Mouse (Mus musculus) CD4-positive, CD25-positive, alpha-beta regulatory T cell, adult 4 months (primary cell): ENCODE measurements around the gene Mff. TPM values are rescaled to one million over a fixed set of nuclear protein-coding genes. Genes with fewer than 3 reads are reported as not detected.
A peak's percentile ranks its signal among the peaks of the same experiment; 100 is the strongest.

Source experiments
- ATAC-seq: one replicate; pipeline ENCODE4 v1.8.0; 2017
- polyA plus RNA-seq, 2 experiments: library from polyadenylated mRNA; unstranded; fragments of 100-300 nt; shearing (Covaris generic); gene quantifications; one replicate each; pipeline ENCODE4 v1.2.1; 2017

Gene Mff
- polyA plus RNA-seq, 2 experiments from 2014 or later, result 82.4 to 102 TPM

DNA sequence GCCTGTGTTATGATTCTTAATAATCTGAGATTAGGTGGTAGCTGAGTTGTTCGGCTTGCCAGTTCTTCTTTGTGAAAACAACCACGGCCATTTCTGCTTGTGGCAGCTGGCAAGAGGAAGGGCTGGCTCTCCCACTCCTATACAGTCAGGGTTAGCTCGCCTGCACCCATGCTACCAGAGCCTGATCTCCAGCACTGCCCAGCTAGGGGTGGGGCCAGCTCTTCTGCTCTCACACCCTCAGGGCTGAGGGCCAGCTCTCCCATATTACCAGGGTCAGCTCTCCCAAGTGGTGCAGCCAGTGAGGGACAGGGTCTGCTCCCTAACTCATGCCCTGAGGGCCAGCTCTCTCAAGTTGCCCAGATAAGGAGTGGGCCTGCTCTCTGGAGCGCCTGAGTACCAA lies 47.7 kb downstream of the Mff start:
- ATAC-seq, result no peak

DNA sequence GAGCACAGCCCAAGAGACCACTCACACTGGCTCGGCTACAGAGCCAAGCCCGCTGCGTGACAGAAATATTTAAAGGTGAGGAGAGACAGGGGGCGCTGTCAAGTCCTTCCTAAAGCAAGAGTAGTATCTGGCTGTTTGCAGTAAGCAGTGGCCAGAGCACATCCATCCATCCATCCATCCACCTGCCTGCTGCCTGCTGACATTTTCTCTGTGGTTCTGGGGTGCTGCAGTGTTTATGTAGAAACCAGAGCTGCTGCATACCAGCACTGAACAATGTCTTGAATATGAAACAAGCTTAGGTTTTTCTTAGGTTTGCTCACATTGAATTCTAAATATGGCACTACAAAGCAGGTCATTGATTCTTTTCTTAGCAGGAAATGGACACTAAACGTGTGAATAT lies 48.5 kb downstream of the Mff start:
- no peak for ATAC-seq

GRCm38 (mm10) chr1:82775293-82775692 lies 50.6 kb downstream of the Mff start:
- no peak for ATAC-seq

GRCm38 (mm10) chr1:82779388-82779966 lies 54.8 kb downstream of the Mff start:
- no peak for ATAC-seq

GRCm38 (mm10) chr1:82783559-82783958 lies 58.9 kb downstream of the Mff start:
- ATAC-seq, result no peak

DNA sequence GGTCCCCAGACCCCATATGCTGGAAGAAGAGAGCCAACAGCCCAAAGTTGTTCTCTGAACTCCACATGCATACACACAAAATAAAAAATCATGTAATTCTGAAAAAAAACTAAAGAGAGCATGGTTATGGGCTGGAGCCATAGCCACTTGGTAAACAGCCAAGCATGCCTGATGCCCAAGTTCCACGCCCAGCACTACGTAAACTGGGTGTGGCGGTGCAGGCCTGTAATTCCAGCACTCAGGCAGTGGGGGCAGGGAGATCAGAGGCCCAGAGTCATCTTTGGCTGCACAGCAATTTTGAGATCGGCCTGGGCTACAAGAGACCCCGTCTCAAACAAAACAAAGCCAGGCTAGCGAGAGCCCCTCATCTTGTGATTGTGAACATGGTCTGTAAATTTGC lies 60.9 kb downstream of the Mff start:
- ATAC-seq, result no peak

DNA sequence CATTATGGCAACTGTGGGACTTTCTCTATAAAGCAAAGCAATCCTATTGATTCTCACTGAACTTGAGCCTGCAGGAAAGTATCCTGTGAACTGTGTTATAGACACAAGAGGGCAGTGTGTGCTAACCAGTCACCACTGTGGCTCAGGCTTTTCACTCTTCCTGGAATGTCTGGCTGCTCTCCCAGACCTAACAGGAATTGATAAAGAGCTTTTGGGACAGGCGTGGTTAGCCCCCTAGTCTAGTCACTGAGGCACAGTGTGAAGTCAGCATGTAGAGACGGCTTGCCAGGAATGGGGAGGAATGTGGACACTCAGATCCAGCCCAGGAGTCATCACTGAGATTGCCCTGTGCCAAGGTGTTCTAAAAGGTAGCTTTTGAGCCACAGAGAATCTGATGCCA lies 62.7 kb downstream of the Mff start:
- ATAC-seq, result peak; percentile 94

DNA sequence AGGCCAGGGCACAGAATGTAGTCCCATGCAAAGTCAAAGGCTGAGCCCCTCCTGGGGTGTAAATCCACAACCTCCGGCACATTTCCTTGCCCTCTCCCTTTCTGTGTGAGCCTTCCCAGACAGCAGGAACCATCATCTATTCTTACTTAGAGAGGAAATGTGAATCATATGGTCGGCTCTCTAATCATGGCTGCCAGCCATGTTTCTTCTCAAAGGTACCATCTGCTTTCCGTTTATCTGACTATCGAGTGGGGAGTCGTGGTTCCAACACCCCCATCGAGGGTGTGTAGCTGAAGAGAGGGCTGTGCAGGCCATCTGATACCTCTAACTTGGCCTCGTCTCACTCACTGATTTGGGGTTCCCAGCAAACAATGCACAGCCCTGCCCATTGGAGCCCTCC lies 63.4 kb downstream of the Mff start:
- ATAC-seq, result no peak

GRCm38 (mm10) chr1:82791105-82791504 lies 66.4 kb downstream of the Mff start:
- ATAC-seq, result no peak

DNA sequence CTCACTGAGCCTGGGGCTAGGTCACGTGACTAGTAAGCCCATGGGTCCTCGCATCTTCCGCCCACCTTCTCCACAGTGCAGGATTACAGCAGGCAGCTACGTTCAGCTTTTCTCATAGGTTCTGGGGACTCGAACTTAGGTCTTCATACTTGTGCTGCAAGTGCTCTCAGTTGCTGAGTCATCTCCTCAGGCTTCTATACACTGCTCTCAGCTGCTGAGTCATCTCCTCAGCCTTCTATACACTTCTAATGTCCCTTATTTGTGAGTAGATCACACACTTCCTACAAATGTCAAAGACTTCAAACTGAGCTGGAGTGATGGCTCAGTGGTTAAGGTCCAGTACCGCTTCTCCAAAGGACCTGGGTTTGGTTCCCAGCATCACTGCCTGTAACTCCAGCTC lies 67.5 kb downstream of the Mff start:
- no peak for ATAC-seq

- ATAC-seq, result no peak
These were observed 68.4 kb downstream of the Mff start for GRCm38 (mm10) chr1:82793110-82793509.

DNA sequence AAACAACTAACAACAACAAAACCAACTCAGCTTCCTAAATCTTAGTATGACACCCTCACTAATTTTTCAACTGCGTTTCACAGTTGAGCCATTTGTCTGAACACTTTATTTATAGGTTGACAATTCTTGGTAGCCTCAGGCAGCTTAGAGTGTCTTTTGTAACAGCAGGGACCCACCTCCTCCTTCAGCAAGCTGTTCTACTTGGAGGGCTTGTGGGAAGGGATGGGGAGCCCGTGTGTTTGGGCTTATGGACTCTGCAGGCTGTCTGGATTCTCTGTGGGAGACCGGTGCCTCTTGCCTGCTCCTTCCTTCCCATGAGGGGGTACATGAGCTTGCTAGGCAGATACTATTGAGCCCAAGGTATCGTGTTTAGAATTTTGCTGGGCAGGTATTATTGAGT lies 69.3 kb downstream of the Mff start:
- no peak for ATAC-seq

GRCm38 (mm10) chr1:82795211-82795610 lies 70.5 kb downstream of the Mff start:
- ATAC-seq, result peak; percentile 77

- peak; percentile 74 for ATAC-seq
These were observed 71.2 kb downstream of the Mff start for GRCm38 (mm10) chr1:82795702-82796443.

- no peak for ATAC-seq
These were observed 72.4 kb downstream of the Mff start for GRCm38 (mm10) chr1:82797088-82797487.

DNA sequence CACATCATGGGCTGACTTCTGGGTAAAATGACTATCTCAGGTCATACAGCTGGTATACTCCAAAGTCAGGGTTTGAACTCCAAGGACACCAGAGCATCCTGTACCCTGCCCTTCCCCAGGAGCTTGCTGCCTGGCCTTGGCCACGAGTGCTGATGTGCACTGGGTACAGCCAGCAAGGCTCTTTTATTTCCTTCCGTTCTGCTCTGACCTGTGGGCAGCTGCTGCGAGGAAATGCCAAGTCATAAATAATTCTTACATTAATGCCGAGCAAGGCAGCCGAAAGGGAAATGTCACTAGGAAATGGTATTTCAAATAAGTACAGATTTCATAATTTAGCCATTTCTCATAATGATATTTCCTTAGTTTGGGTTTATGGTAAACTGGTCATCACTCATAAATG lies 73.6 kb downstream of the Mff start:
- no peak for ATAC-seq

- no peak for ATAC-seq
These were observed 74.2 kb downstream of the Mff start for GRCm38 (mm10) chr1:82798922-82799321.

- ATAC-seq, result no peak
These were observed 76.6 kb downstream of the Mff start for GRCm38 (mm10) chr1:82801105-82801783.

Other genes starting within 250 kb of the Mff start
- under 1 TPM; 0.08 to 0.23 TPM for gene Col4a4, start 138.0 kb upstream of the Mff start, polyA plus RNA-seq
- gene Col4a3, start 138.0 kb upstream of the Mff start, polyA plus RNA-seq, result not detected
- gene Tm4sf20, start 43.6 kb downstream of the Mff start, polyA plus RNA-seq, result 1 to 10 TPM in 1 of 2 experiments, under 1 TPM in 1; 0.43 to 1.4 TPM
- gene Gm47791, start 46.4 kb downstream of the Mff start, polyA plus RNA-seq, result not detected
- gene Agfg1, start 114.6 kb downstream of the Mff start, polyA plus RNA-seq, result 10 to 100 TPM; 18.8 to 32.8 TPM
- 1 to 10 TPM in 1 of 2 experiments, not detected in 1; 1.4 TPM for gene A030005L19Rik, start 188.4 kb downstream of the Mff start, polyA plus RNA-seq
- not detected for gene A030014E15Rik, start 200.0 kb downstream of the Mff start, polyA plus RNA-seq
- not detected for gene Gm6217, start 206.5 kb downstream of the Mff start, polyA plus RNA-seq
- not detected for gene A030003K21Rik, start 218.5 kb downstream of the Mff start, polyA plus RNA-seq
- not detected for gene Gm7544, start 231.1 kb downstream of the Mff start, polyA plus RNA-seq
- not detected for gene Gm47955, start 235.4 kb downstream of the Mff start, polyA plus RNA-seq